Mouse (Mus musculus): ENCODE measurements around the gene Mta3.
"Not testable (repeated sequence)": the region's sequence is repeated elsewhere in the genome, so short reads cannot be mapped to it uniquely, and the experiment has no call there.

Gene Mta3

GRCm38 (mm10) chr17:83708256-83708655, 2.3 kb downstream of the Mta3 start:
- in situ Hi-C loops (cut with MboI, MseI): no loop called here

GRCm38 (mm10) chr17:83708891-83709290, 2.9 kb downstream of the Mta3 start:
- in situ Hi-C loops (cut with MboI, MseI): no loop called here

GRCm38 (mm10) chr17:83709517-83709916, 3.6 kb downstream of the Mta3 start:
- in situ Hi-C loops (cut with MboI, MseI): not testable (repeated sequence)

DNA sequence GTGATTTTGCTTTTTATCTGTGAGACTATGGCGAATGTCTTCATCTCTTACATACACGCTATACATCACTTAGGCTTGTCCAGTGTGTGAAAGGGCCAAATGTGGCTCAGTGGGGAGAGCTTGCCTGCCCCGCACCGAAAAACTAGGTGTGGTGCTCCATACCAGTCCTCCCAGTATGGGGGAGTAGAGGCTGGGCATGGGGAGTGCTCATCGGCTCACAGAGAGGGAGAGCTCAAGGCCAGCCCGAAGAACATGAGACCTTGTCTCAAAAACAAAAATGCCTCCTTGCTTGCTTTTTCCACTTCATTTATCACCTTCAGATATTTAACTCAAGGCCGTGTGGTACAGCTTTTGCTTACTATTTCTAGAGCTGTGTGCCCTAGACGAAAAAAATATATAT, 4.7 kb downstream of the Mta3 start:
- in situ Hi-C loops (cut with MboI, MseI): no loop called here

DNA sequence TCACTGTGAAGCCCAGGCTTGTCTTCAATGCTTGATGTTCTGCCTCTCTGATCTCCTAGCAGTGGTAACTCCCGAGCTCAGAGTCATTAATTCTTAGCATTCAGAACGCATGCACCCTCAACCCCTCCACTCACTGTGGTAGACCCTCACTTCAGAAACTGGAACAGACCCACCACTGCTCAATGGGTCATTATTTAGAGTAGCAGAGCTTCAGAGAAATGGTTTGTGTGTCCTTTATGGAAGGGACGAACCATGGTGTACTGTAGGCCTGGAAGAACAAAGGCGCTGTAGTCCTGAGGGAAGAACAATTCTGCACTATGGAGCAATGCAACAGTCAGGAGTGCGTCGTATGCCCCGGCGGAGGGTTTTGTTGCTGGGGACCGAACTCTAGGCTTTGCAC, 6.4 kb downstream of the Mta3 start:
- in situ Hi-C loops (cut with MboI, MseI): no loop called here

DNA sequence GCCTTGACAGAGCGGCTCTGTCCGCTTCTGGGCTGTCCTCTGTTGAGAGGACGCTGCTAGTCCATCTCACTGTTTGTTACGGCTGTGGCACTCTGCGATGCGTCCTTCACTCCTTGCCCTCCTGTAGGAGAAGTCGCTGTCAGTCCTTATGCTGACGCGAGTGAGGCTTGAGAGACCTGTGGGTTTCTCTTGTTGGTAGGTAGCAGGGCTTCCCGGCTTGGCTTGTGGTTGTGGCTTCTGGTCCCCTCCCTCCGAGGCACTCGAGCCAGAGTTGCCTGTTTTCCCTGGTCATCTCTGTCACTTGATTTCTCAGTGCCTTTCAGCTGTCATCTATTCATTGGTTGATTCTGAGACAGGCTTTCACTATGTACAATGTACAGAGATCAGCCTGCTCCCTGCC, 14.5 kb downstream of the Mta3 start:
- in situ Hi-C loops (cut with MboI, MseI): no loop called here

DNA sequence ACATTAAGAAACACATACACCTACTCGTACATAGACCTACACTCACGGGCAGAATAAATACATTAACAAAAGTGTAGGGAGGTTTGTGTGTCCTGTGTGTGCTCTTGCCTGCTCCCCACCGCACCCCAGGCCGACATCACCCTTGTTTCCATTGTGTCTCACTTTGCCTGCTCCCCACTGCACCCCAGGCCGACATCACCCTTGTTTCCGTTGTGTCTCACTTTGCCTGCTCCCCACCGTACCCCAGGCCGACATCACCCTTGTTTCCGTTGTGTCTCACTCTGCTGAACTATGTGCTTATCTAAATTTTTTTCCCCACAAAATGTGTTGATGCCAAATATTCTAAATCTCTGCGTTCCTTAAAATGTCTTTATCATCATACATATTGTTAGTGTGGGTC, 15.2 kb downstream of the Mta3 start:
- in situ Hi-C loops (cut with MboI, MseI): no loop called here

DNA sequence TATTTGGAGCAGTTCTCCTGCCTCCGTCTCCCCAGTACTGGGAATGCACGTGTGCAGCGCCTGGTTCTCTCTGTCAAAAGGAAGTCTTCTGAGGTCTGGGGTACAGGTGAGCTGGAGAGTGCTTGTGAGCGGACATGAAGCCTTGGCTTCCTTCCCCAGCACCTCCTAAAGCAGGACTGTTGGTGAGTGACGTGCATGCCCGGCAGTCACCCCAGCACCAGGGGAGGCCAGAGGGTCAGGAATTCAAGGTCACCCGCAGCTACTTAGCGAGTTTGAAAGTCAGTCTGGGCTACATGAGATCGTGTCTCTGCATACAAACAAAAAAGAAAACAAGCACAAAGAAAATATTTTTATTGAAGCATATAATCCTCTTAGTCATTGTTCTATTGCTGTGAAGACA, 17.1 kb downstream of the Mta3 start:
- in situ Hi-C loops (cut with MboI, MseI): no loop called here

DNA sequence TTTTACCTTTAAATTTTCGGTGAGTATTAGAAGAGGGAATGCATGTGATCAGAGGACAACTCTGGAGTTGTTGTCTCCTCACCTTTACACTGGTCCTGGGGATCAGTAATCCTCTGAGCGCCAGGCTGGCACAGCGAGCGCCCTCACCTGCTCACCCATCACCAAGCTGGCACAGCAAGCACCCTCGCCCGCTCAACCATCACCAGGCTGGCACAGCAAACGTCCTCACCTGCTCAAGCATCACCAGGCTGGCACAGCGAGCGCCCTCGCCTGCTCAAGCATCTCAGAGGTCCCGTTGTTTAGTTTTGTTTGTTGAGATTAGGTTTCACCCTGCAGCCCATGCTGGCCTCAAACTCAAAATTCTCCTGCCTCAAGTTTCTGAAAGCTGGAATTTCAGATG, 20.5 kb downstream of the Mta3 start:
- in situ Hi-C loops (cut with MboI, MseI): no loop called here

- in situ Hi-C loops (cut with MboI, MseI): no loop called here
Observed at GRCm38 (mm10) chr17:83727707-83728106, 21.7 kb downstream of the Mta3 start.

DNA sequence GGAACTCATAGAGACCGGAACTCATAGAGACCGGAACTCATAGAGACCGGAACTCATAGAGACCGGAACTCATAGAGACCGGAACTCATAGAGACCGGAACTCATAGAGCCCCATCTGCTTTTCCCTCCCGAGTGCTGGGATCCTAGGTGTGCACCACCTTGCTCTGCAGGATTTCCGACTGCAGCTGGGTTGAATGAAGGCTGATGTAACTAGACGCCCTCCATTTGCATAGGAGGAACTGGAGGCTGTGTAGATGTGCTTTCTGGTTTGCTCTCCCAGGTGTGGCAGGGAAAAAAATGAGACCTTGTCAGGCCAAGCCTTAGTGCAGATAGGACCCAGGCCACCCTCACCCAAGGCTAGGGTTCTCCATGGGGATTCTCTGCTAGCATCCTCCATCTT, 23.1 kb downstream of the Mta3 start:
- in situ Hi-C loops (cut with MboI, MseI): no loop called here

GRCm38 (mm10) chr17:83730123-83730522, 24.2 kb downstream of the Mta3 start:
- in situ Hi-C loops (cut with MboI, MseI): loop anchor here (5.0 to 10.0 kb wide), 3 partner anchors 83 to 465 kb away; no protein-coding TSS in a partner anchor

GRCm38 (mm10) chr17:83732166-83732629, 26.2 kb downstream of the Mta3 start:
- in situ Hi-C loops (cut with MboI, MseI): loop anchor here (5.0 to 10.0 kb wide), 3 partner anchors 85 to 467 kb away; no protein-coding TSS in a partner anchor

DNA sequence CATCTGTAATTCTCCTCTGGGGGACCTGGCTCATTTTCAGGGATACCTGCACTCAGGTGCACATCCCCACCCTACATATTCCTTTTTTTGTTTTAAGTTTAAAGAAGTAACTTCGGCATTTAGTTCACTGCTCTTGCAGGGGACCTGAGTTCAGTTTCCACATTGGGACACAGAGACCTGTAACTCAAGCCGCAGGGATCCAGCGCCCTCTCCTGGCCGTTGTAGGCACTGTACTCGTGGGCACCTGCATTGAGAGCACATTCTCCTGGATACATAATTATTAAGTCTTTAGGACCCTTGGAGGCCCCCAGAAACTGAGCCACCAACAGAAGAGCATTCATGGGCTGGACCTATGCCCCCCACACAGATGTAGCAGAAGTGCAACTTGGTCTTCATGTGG, 26.8 kb downstream of the Mta3 start:
- in situ Hi-C loops (cut with MboI, MseI): loop anchor here (5.0 to 10.0 kb wide), 3 partner anchors 86 to 468 kb away; no protein-coding TSS in a partner anchor

- in situ Hi-C loops (cut with MboI, MseI): loop anchor here (10.0 kb wide), 2 partner anchors 118 to 472 kb away; no protein-coding TSS in a partner anchor
Observed at GRCm38 (mm10) chr17:83736701-83737100, 30.7 kb downstream of the Mta3 start.

DNA sequence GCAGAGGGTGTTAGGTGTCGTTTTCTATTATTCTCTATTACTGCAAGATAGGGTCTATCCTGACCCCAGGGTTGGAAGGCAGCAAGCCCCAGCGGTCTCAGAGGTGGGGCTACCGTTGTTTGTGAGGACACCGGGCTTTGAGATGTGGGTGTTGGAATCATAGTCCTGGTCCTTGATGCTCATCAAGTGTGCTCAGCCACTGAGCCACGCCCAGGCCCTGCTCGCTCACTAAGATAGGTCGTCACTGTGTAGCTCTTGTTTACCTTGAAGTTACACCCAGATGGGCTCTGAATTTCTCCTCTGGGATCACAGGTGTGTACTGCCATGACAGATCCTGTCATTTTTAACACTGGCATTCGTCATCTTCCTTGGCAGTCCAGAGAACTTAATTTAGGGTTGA, 31.8 kb downstream of the Mta3 start:
- in situ Hi-C loops (cut with MboI, MseI): loop anchor here (10.0 kb wide), 2 partner anchors 117 to 473 kb away; no protein-coding TSS in a partner anchor

- in situ Hi-C loops (cut with MboI, MseI): loop anchor here (10.0 kb wide), 1 partner anchor 65 kb away; no protein-coding TSS in a partner anchor
Observed at GRCm38 (mm10) chr17:83740135-83740676, 34.2 kb downstream of the Mta3 start.

DNA sequence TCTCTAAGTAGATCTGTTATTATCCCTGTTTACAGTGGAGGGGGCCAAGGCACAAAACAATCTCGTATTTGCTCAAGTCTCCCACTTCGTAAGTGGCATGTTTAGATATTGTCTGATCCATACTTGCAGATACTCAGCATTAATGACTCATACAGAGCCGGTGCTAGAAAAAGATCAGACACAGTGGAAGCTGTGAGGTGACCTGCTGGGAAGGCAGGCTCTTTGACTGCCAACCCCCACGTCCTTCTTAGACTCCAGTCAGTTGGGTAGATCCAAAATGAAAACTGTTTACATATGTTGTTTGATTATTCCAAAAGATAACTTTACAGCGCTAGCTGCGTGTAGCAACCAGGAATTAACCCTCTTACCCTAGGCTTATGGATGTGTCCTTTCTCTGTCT, 35.3 kb downstream of the Mta3 start:
- in situ Hi-C loops (cut with MboI, MseI): loop anchor here (10.0 kb wide), 1 partner anchor 64 kb away; no protein-coding TSS in a partner anchor

GRCm38 (mm10) chr17:83744231-83744824, 38.4 kb downstream of the Mta3 start:
- in situ Hi-C loops (cut with MboI, MseI): loop anchor here (10.0 kb wide), 1 partner anchor 60 kb away; no protein-coding TSS in a partner anchor

DNA sequence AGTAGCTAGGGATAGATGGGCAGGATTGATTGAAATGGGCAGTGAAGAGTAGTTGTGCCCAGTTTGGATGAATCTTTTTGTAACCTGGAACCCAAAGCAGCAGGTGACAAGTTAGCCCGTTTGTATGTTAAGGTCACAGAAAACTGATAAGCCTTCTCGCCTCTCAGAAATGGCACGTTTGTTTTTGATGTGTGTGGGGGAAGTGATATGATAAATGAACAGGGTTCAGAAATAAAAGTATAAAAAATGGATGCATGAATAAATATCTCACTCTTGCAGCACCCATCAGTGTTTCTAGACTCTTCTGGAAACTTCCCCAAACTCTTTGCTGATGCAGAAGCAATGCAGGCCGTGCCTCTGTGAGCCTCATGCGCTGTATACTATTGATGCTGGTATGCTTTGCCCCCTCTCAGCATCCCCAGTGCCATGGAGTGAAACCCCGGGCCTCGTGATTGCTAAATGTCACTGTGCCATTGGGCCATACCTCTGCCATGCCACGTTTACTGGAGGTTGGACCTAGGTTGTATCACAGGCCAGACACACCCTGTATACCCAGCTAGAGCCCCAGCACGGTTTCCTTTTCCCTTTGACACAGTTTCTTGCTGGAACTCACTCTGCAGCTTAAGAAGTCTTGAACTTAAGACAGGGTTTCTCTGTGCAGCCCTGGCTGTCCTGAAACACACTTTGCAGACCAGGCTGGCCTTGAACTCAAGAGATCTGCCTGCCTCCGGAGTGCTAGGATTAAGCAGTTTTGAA, 41.6 kb downstream of the Mta3 start:
- in situ Hi-C loops (cut with MboI, MseI): loop anchor here (10.0 kb wide), 1 partner anchor 57 kb away; no protein-coding TSS in a partner anchor

DNA sequence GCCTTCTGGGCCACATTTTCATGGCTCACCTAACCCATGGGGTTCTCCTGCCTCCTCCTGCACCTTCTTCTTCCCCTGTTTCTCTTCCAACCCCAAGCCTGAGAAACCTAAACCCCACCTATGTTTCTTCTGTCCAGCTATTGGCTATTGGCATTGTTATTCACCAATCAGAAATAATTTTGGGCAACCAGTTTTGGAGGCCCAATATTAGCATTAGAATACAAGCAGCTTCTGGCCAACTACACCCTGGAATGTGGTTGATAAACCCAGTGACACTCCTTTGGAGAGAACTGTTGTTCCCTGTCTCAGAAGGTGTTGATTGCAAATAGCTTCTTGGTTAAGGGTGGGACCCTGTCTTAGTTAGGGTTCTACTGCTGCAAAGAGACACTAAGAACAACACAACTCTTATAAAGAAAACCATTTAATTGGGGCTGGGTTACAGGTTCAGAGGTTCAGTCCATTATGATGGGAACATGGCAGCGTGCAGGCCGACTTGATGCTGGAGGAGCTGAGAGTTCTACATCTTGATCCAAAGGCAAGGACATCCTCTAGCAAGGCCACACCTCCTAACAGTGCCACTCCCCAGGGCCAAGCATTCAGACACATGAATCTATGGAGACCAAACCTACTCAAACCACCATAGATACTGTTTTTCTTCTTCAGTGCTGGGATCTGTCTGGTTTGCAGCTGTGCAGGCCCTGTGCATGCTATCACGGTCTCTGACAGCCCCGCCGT, 44.4 kb downstream of the Mta3 start:
- in situ Hi-C loops (cut with MboI, MseI): no loop called here
